Mouse (Mus musculus): ENCODE results near the gene 4930590J08Rik.

Gene 4930590J08Rik

GRCm38 (mm10) chr6:91965060-91965459 is 62.5 kb downstream of the 4930590J08Rik start:
- CTCF ChIA-PET = no interaction called here

- CTCF ChIA-PET = no interaction called here
Observed at GRCm38 (mm10) chr6:91966006-91966405, 63.4 kb downstream of the 4930590J08Rik start.

- CTCF ChIA-PET = interaction anchor here (0.5 kb wide), 1 partner anchor 252 kb away, joined by 3 read pairs; no protein-coding TSS in a partner anchor
Observed at GRCm38 (mm10) chr6:91972201-91972646, 69.6 kb downstream of the 4930590J08Rik start.

- CTCF ChIA-PET = no interaction called here
Observed at GRCm38 (mm10) chr6:91973972-91974371, 71.4 kb downstream of the 4930590J08Rik start.

GRCm38 (mm10) chr6:91978371-91979300 is 76.0 kb downstream of the 4930590J08Rik start, which contains the start of gene Fgd5:
Gene Fgd5, plus strand, starts transcription at chr6:91978878.
- CTCF ChIA-PET = no interaction called here

GRCm38 (mm10) chr6:91979301-91979996 is 76.8 kb downstream of the 4930590J08Rik start:
- CTCF ChIA-PET = no interaction called here

GRCm38 (mm10) chr6:91980011-91980410 is 77.4 kb downstream of the 4930590J08Rik start:
- CTCF ChIA-PET = no interaction called here

- CTCF ChIA-PET = interaction anchor here (1.0 kb wide), 1 partner anchor 18 kb away, joined by 3 read pairs; no protein-coding TSS in a partner anchor
Observed at GRCm38 (mm10) chr6:91990101-91990500, 87.5 kb downstream of the 4930590J08Rik start.

GRCm38 (mm10) chr6:91992823-91993222 is 90.2 kb downstream of the 4930590J08Rik start:
- CTCF ChIA-PET = interaction anchor here (0.8 kb wide), 1 partner anchor 39 kb away, joined by 13 read pairs; no protein-coding TSS in a partner anchor

- CTCF ChIA-PET = no interaction called here
Observed at GRCm38 (mm10) chr6:91993795-91994505, 91.3 kb downstream of the 4930590J08Rik start.

GRCm38 (mm10) chr6:91996072-91996471 is 93.5 kb downstream of the 4930590J08Rik start:
- CTCF ChIA-PET = interaction anchor here (0.6 kb wide), 1 partner anchor 606 kb away, joined by 3 read pairs; no protein-coding TSS in a partner anchor
